Mouse (Mus musculus) kidney, postnatal 0 days (tissue): ENCODE results near the gene D930048N14Rik. TPM values are rescaled to one million over a fixed set of nuclear protein-coding genes. Genes with fewer than 3 reads are reported as not detected.
A peak's percentile ranks its signal among the peaks of the same experiment; 100 is the strongest.

Experiments
- ATAC-seq: fragments of 200-750 bp; cut with Nextera tagmentation; replicated peaks from 2 replicates; pipeline ENCODE4 v1.8.0; 2017; ENCODE audit warnings: low read depth, moderate number of reproducible peaks, moderate TSS enrichment, moderate library complexity; ENCODE audit not compliant: low FRiP score
- DNase-seq: peaks from one replicate; pipeline ENCODE4 v3.0.0-alpha.2; 2016; ENCODE audit warnings: low spot score
- H3K27ac ChIP-seq: fragments of 300-500 bp; sonication (generic); 2 replicates; pipeline ENCODE4 v1.5.1; 2014; ENCODE audit warnings: mild to moderate bottlenecking
- H3K27me3 ChIP-seq: fragments of 300-500 bp; sonication (generic); 2 replicates; pipeline ENCODE4 v1.6.1; 2014; ENCODE audit warnings: low read length, mixed read lengths; ENCODE audit not compliant: insufficient read depth
- H3K36me3 ChIP-seq: fragments of 300-500 bp; sonication (generic); 2 replicates; pipeline ENCODE4 v1.6.1; 2014; ENCODE audit warnings: low read length, mixed read lengths; ENCODE audit not compliant: insufficient read depth
- H3K4me1 ChIP-seq: fragments of 300-500 bp; sonication (generic); replicated peaks from 2 replicates; pipeline ENCODE4 v1.6.1; 2014; ENCODE audit warnings: antibody characterized with exemption, low read length, mixed read lengths; ENCODE audit not compliant: insufficient read depth
- H3K4me2 ChIP-seq: fragments of 300-500 bp; sonication (generic); 2 replicates; pipeline ENCODE4 v1.6.1; 2014; ENCODE audit warnings: mild to moderate bottlenecking, low read length, moderate library complexity, mixed read lengths
- H3K4me3 ChIP-seq: fragments of 300-500 bp; sonication (generic); replicated peaks from 2 replicates; pipeline ENCODE4 v1.5.1; 2014; ENCODE audit warnings: low read depth, low read length
- H3K9ac ChIP-seq: fragments of 300-500 bp; sonication (generic); 2 replicates; pipeline ENCODE4 v1.6.1; 2014; ENCODE audit warnings: low read depth, low read length
- H3K9me3 ChIP-seq: fragments of 300-500 bp; sonication (generic); replicated peaks from 2 replicates; pipeline ENCODE4 v1.6.1; 2016; ENCODE audit warnings: low read length, inconsistent platforms, mixed read lengths
- CTCF ChIP-seq: IDR thresholded peaks from 2 replicates; pipeline ENCODE4 v1.5.1; 2016; ENCODE audit warnings: antibody characterized with exemption, low read depth, mild to moderate bottlenecking, moderate library complexity
- WGBS: fragments of 180-500 bp; shearing (Covaris S2); extraction: QIAGEN DNeasy Blood & Tissue Kit; methylation state at CpG from one replicate; pipeline ENCODE4 v1.1.7; 2014; 5-methylcytosine and 5-hydroxymethylcytosine counted together
- polyA plus RNA-seq: library from polyadenylated mRNA; unstranded; fragments of >200 nt; fragmentation: Nextera tagmentation; extraction: Ambion mirVana; gene quantifications from 2 replicates; pipeline ENCODE4 v1.2.1, GENCODE M21; 2015

D930048N14Rik gene
- polyA plus RNA-seq, 1 experiment from 2014 or later = 1.9 TPM

GRCm38 (mm10) chr11:51702831-51703230, 52.1 kb downstream of the D930048N14Rik start:
- no peak overlapping the region for H3K27ac ChIP-seq
- ATAC-seq (no peak), DNase-seq (peak; percentile 72)
- no peak overlapping the region for H3K4me3 ChIP-seq
- no peak overlapping the region for H3K4me2 ChIP-seq
- no peak overlapping the region for H3K9ac ChIP-seq
- H3K9me3 ChIP-seq = no peaks in the 10 kb centered on the region
- no peaks in the 10 kb centered on the region for H3K4me1 ChIP-seq
- no peak for TF ChIP-seq CTCF
- H3K36me3 ChIP-seq = peaks cover 38% of the 10 kb centered on the region
- WGBS = 43% methylated on average over 3 of the region's 3 CpGs
- H3K27me3 ChIP-seq = no peaks in the 10 kb centered on the region

- no peak for ATAC-seq
- no peak overlapping the region for H3K4me2 ChIP-seq
- no peaks in the 10 kb centered on the region for H3K27me3 ChIP-seq
- no peak for DNase-seq
- H3K27ac ChIP-seq = no peak overlapping the region
- no peaks in the 10 kb centered on the region for H3K9me3 ChIP-seq
- 72% methylated on average over 10 of the region's 10 CpGs for WGBS
- H3K4me1 ChIP-seq = no peaks in the 10 kb centered on the region
- H3K9ac ChIP-seq = no peak overlapping the region
- H3K4me3 ChIP-seq = no peak overlapping the region
- TF ChIP-seq CTCF = peak; percentile 38
- H3K36me3 ChIP-seq = peaks cover 39% of the 10 kb centered on the region
Observed at GRCm38 (mm10) chr11:51703379-51703998, 52.7 kb downstream of the D930048N14Rik start.

- H3K27me3 ChIP-seq = no peaks in the 10 kb centered on the region
- ATAC-seq = no peak
- no peak overlapping the region for H3K27ac ChIP-seq
- no peaks in the 10 kb centered on the region for H3K4me1 ChIP-seq
- TF ChIP-seq CTCF = no peak
- H3K4me2 ChIP-seq = no peak overlapping the region
- no peak overlapping the region for H3K4me3 ChIP-seq
- H3K9me3 ChIP-seq = no peaks in the 10 kb centered on the region
- DNase-seq = no peak
- H3K36me3 ChIP-seq = peaks cover 45% of the 10 kb centered on the region
- WGBS = 97% methylated on average over 10 of the region's 10 CpGs
- H3K9ac ChIP-seq = no peak overlapping the region
Observed at GRCm38 (mm10) chr11:51706451-51706850, 55.7 kb downstream of the D930048N14Rik start.

- Histone ChIP-seq H3K9me3 (no peaks in the 10 kb centered on the region), H3K27me3 (no peaks in the 10 kb centered on the region), H3K4me1 (no peaks in the 10 kb centered on the region), H3K4me2 (no peak overlapping the region), H3K9ac (no peak overlapping the region), H3K36me3 (peaks cover 49% of the 10 kb centered on the region), H3K27ac (no peak overlapping the region), H3K4me3 (no peak overlapping the region)
- DNase-seq = no peak
- WGBS = 93% methylated on average over 13 of the region's 13 CpGs
- no peak for TF ChIP-seq CTCF
- no peak for ATAC-seq
Observed at GRCm38 (mm10) chr11:51707080-51707479, 56.3 kb downstream of the D930048N14Rik start.

Other genes with a start within 250 kb of the D930048N14Rik start
- 24.6 and 26.1 TPM in 2 replicates for gene Phykpl, start 66.2 kb upstream of the D930048N14Rik start, polyA plus RNA-seq
- 293 and 336 TPM in 2 replicates for gene Hnrnpab, start 44.1 kb upstream of the D930048N14Rik start, polyA plus RNA-seq
- gene Nhp2, start 31.2 kb upstream of the D930048N14Rik start, polyA plus RNA-seq = 134 and 136 TPM in 2 replicates
- gene Rmnd5b, start 15.1 kb upstream of the D930048N14Rik start, polyA plus RNA-seq = 40.8 and 42.5 TPM in 2 replicates
- gene N4bp3, start 112 bp upstream of the D930048N14Rik start, polyA plus RNA-seq = 28.5 and 30.6 TPM in 2 replicates
- gene 0610009B22Rik, start 37.9 kb downstream of the D930048N14Rik start, polyA plus RNA-seq = 156 and 163 TPM in 2 replicates
- gene Sec24a, start 112.7 kb downstream of the D930048N14Rik start, polyA plus RNA-seq = 10.6 and 10.9 TPM in 2 replicates
- 154 and 156 TPM in 2 replicates for gene Sar1b, start 112.7 kb downstream of the D930048N14Rik start, polyA plus RNA-seq
- 1.0 and 1.2 TPM in 2 replicates for gene Jade2, start 206.7 kb downstream of the D930048N14Rik start, polyA plus RNA-seq